Mouse (Mus musculus) spleen, adult 2 months (tissue): ENCODE data around the gene Klrb1b.

Experiments used
- CTCF ChIP-seq: fragments of 200-500 bp; IDR thresholded peaks from 2 replicates; pipeline ENCODE4 v1.5.1; 2011; ENCODE audit warnings: mild to moderate bottlenecking, inconsistent platforms; ENCODE audit not compliant: insufficient read depth, insufficient read length, insufficient replicate concordance; ENCODE audit errors: extremely low read depth
- POLR2A ChIP-seq: fragments of 200-500 bp; IDR thresholded peaks from 2 replicates; pipeline ENCODE4 v1.6.1; 2011; ENCODE audit warnings: low read depth, low read length, inconsistent platforms

- no peak for TF ChIP-seq POLR2A
- TF ChIP-seq CTCF = no peak
Measured at GRCm38 (mm10) chr6:128818083-128818802, 7.9 kb downstream of the Klrb1b start.
